Mouse (Mus musculus): ENCODE results near the gene Vdr. TPM values are rescaled to one million over a fixed set of nuclear protein-coding genes. Genes with fewer than 3 reads are reported as not detected.

Vdr gene
- polyA plus RNA-seq, 1 experiment = 151 TPM

DNA sequence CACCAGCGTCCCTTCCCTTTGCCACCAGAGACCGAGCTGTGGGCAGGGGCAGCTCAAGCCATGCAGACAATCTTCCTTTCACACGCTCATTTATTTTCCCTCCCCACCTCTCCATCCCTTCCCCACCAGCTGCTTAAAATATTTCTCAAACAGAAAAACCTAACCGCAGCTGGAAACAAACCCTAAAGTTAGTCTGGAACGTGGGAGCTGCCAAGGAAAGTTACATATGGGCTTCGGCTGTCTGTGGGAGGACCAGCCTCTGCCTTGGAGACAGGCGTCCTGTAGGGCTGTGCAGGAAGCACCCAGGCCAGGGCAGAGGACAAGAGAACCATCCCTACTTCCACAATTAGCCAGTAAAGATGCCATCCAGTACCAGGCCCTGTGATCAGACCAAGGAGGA is 39.8 kb upstream of the Vdr start:
- Histone ChIP-seq H3K27ac (ENCODE audit: insufficient read depth, low read depth, low read length) (no peak overlapping the region), H3K36me3 (ENCODE audit: control insufficient read depth, insufficient read depth, low read length) (no peaks in the 10 kb centered on the region), H3K27me3 (ENCODE audit: control insufficient read depth, insufficient read depth, low read length) (no peaks in the 10 kb centered on the region), H3K4me3 (ENCODE audit: low read depth, low read length) (no peak overlapping the region), H3K4me1 (ENCODE audit: control insufficient read depth, insufficient read depth, insufficient read length, low read length) (peaks cover 14% of the 10 kb centered on the region)
- 77% methylated on average over 7 of the region's 7 CpGs for WGBS
- TF ChIP-seq POLR2A (IDR thresholded peaks at IDR 0.05; ENCODE audit: low read depth, low read length) = no peak
- no peak for TF ChIP-seq CTCF (IDR thresholded peaks at IDR 0.05; ENCODE audit: extremely low read depth, insufficient read length, insufficient replicate concordance, low read depth, low read length)

DNA sequence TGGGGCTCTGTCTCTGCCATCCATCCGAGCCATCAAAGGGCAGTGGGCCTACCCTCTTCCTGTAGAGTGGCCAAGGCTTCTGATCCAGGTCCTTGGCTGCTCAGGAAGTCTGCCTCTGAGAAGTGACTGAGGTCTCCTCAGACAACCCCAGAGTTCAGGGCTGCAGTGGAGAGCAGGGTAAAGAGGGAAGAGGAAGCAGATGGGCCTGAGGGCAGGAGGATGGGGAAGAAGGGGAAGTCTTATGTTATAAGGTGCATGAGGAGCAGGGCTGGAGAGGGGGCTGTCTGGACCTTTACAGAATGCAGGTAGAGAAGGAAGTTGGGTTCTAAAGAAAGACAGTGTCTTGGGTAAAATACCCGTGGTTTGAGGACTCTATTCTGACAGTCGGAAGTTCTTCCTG is 39.3 kb upstream of the Vdr start:
- TF ChIP-seq CTCF (IDR thresholded peaks at IDR 0.05; ENCODE audit: extremely low read depth, insufficient read length, insufficient replicate concordance, low read depth, low read length) = no peak
- TF ChIP-seq POLR2A (IDR thresholded peaks at IDR 0.05; ENCODE audit: low read depth, low read length) = no peak
- no peak overlapping the region for H3K27ac ChIP-seq (ENCODE audit: insufficient read depth, low read depth, low read length)
- no peaks in the 10 kb centered on the region for H3K36me3 ChIP-seq (ENCODE audit: control insufficient read depth, insufficient read depth, low read length)
- WGBS = 73% methylated on average over 3 of the region's 3 CpGs
- H3K27me3 ChIP-seq (ENCODE audit: control insufficient read depth, insufficient read depth, low read length) = no peaks in the 10 kb centered on the region
- no peak overlapping the region for H3K4me3 ChIP-seq (ENCODE audit: low read depth, low read length)
- peaks cover 18% of the 10 kb centered on the region for H3K4me1 ChIP-seq (ENCODE audit: control insufficient read depth, insufficient read depth, insufficient read length, low read length)

DNA sequence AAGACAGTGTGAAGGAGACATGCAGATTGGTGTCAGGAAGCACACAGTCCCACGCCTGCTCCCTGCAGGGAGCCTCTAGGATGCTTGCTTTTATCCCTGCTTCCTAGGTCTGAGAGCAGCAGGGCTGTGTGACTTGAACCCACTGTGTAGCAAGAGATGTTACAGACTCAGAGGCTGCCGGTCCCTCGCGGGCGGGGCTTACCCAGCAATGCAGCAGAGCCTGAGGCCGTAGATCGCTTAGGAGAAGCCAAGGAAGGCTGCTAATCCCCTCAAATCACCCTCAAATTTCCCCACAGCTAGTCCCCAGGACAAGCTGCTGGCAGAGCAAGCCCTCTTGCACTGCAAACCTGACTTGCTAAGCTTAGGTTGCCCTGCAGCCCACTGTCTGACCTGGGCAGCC is 38.3 kb upstream of the Vdr start:
- no peaks in the 10 kb centered on the region for H3K36me3 ChIP-seq (ENCODE audit: control insufficient read depth, insufficient read depth, low read length)
- 47% methylated on average over 7 of the region's 7 CpGs for WGBS
- peaks cover 27% of the 10 kb centered on the region for H3K4me1 ChIP-seq (ENCODE audit: control insufficient read depth, insufficient read depth, insufficient read length, low read length)
- no peak overlapping the region for H3K27ac ChIP-seq (ENCODE audit: insufficient read depth, low read depth, low read length)
- no peaks in the 10 kb centered on the region for H3K27me3 ChIP-seq (ENCODE audit: control insufficient read depth, insufficient read depth, low read length)
- no peak overlapping the region for H3K4me3 ChIP-seq (ENCODE audit: low read depth, low read length)
- TF ChIP-seq CTCF (IDR thresholded peaks at IDR 0.05; ENCODE audit: extremely low read depth, insufficient read length, insufficient replicate concordance, low read depth, low read length) (no peak), POLR2A (IDR thresholded peaks at IDR 0.05; ENCODE audit: low read depth, low read length) (no peak)

DNA sequence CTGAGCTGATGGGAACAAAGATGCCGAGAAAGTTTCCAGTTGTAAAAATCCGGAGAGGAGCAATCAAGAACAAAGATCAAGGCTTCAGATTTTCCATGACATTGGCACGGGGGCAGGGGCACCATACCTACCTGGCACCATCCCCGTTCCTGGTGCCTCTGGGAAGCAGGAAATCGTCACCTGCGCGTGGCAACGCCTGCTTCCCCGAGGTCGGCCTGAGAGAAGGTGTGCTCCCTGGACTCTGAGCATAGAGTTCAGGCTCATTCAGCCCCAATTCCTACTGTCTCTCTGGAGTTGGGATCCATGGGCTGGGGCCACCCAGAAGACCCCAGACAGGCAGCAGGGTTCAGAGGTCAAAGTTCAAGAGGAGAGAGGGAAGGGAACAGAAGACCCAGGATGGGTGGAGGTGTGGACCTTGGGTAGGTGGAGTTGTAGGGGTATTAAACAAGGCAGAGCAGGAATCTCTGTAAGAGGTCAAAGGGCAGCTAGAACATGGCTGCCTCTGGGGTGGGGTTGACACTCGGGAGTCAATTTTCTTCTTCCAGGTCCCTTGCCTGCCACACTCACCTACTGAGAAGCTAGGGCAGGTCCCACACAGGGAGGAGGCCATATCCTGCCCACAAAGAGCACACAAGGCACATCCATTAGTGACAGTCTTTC is 35.4 kb upstream of the Vdr start:
- H3K27me3 ChIP-seq (ENCODE audit: control insufficient read depth, insufficient read depth, low read length) = no peaks in the 10 kb centered on the region
- 28% methylated on average over 11 of the region's 11 CpGs for WGBS
- H3K36me3 ChIP-seq (ENCODE audit: control insufficient read depth, insufficient read depth, low read length) = no peaks in the 10 kb centered on the region
- peak overlapping the region; percentile 18 for H3K4me3 ChIP-seq (ENCODE audit: low read depth, low read length)
- peaks cover 48% of the 10 kb centered on the region for H3K4me1 ChIP-seq (ENCODE audit: control insufficient read depth, insufficient read depth, insufficient read length, low read length)
- peak overlapping the region; percentile 99 for H3K27ac ChIP-seq (ENCODE audit: insufficient read depth, low read depth, low read length)
- TF ChIP-seq CTCF (IDR thresholded peaks at IDR 0.05; ENCODE audit: extremely low read depth, insufficient read length, insufficient replicate concordance, low read depth, low read length) (peak; percentile 7; the same call in 1 of the 2 replicates), POLR2A (IDR thresholded peaks at IDR 0.05; ENCODE audit: low read depth, low read length) (no peak)

DNA sequence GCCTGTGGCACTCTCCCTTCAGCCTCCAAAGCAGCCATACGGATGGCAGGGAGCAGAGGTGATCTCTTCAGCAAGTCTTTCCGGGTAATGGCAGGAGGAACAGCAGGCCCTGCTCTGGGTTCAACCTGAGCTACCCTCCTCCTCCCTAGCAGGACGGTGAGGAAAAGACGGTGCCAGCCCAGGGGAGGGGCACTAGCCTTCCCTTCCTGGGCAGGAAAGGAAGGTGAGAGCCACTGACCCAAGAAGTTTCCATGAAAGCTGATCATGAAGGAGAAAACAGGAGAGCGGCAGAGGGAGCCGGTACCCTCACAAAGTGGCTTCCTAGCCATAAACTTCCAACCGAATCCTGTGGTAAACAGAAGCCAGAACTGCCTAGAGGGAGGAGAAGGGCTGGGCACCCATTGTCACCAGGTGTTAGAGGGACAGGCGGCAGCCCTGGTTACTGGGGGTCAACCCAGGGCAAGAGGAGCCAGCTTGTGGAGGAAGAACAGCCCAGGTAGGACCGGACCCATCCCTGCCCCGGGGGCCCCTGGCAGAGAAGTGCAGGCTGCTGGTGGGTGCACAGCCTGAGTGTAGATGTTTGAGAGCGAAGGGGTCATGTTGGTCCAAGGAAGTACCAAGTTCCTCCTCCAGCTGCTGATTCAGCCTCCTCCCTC is 34.6 kb upstream of the Vdr start:
- H3K36me3 ChIP-seq (ENCODE audit: control insufficient read depth, insufficient read depth, low read length) = no peaks in the 10 kb centered on the region
- H3K4me1 ChIP-seq (ENCODE audit: control insufficient read depth, insufficient read depth, insufficient read length, low read length) = peaks cover 50% of the 10 kb centered on the region
- no peak; the same call in none of the 2 replicates for TF ChIP-seq POLR2A (IDR thresholded peaks at IDR 0.05; ENCODE audit: low read depth, low read length)
- TF ChIP-seq CTCF (IDR thresholded peaks at IDR 0.05; ENCODE audit: extremely low read depth, insufficient read length, insufficient replicate concordance, low read depth, low read length) = no peak
- WGBS = 25% methylated on average over 11 of the region's 11 CpGs
- H3K27ac ChIP-seq (ENCODE audit: insufficient read depth, low read depth, low read length) = peak overlapping the region; percentile 100
- H3K4me3 ChIP-seq (ENCODE audit: low read depth, low read length) = peak overlapping the region; percentile 48
- H3K27me3 ChIP-seq (ENCODE audit: control insufficient read depth, insufficient read depth, low read length) = no peaks in the 10 kb centered on the region

DNA sequence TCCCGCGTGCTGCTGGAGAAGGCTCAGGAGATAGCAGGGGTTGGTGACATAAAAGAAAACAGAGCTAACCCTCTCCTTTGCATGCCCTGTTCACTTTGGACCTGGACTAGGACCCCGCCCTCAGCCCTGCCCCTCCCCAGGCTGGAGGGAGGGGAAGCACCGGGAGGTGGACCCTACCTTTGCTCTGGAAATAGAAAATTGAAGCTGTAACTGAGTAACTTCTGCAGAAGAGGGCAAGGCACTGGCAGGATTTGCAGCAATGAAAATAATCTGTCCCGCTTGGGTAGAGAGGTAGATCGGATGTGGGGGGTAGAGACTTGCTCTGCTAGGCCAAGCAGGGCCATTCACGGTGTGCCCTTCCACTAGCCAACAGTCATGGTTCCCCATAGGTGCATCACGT is 32.9 kb upstream of the Vdr start:
- Histone ChIP-seq H3K4me1 (ENCODE audit: control insufficient read depth, insufficient read depth, insufficient read length, low read length) (peaks cover 52% of the 10 kb centered on the region), H3K27me3 (ENCODE audit: control insufficient read depth, insufficient read depth, low read length) (no peaks in the 10 kb centered on the region), H3K4me3 (ENCODE audit: low read depth, low read length) (no peak overlapping the region), H3K27ac (ENCODE audit: insufficient read depth, low read depth, low read length) (peak overlapping the region; percentile 100), H3K36me3 (ENCODE audit: control insufficient read depth, insufficient read depth, low read length) (no peaks in the 10 kb centered on the region)
- WGBS = 29% methylated on average over 8 of the region's 8 CpGs
- TF ChIP-seq POLR2A (IDR thresholded peaks at IDR 0.05; ENCODE audit: low read depth, low read length) = no peak
- TF ChIP-seq CTCF (IDR thresholded peaks at IDR 0.05; ENCODE audit: extremely low read depth, insufficient read length, insufficient replicate concordance, low read depth, low read length) = no peak

DNA sequence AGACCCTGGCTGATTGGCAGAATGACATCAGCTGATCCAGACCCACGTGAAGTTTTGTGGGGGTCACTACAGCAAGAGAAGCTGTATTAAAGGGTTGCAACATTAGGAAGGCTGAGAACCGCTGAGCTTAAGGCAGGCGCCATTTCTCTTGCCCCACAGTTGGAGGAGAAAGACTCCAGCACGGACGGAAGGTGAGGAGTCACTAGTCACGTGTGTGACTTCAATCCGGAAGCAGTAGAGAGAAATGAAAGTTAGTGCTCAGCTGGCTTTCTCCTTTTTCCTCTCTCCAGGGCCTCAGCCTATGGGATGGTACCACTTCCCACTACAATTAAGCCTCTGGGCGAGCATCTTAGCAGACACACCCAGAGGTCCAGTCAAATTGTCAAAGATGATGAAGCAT is 32.1 kb upstream of the Vdr start:
- 57% methylated on average over 8 of the region's 8 CpGs for WGBS
- TF ChIP-seq CTCF (IDR thresholded peaks at IDR 0.05; ENCODE audit: extremely low read depth, insufficient read length, insufficient replicate concordance, low read depth, low read length) = no peak
- TF ChIP-seq POLR2A (IDR thresholded peaks at IDR 0.05; ENCODE audit: low read depth, low read length) = no peak
- H3K27ac ChIP-seq (ENCODE audit: insufficient read depth, low read depth, low read length) = peak overlapping the region; percentile 100
- no peaks in the 10 kb centered on the region for H3K36me3 ChIP-seq (ENCODE audit: control insufficient read depth, insufficient read depth, low read length)
- no peaks in the 10 kb centered on the region for H3K27me3 ChIP-seq (ENCODE audit: control insufficient read depth, insufficient read depth, low read length)
- H3K4me1 ChIP-seq (ENCODE audit: control insufficient read depth, insufficient read depth, insufficient read length, low read length) = peaks cover 52% of the 10 kb centered on the region
- no peak overlapping the region for H3K4me3 ChIP-seq (ENCODE audit: low read depth, low read length)
